Mouse (Mus musculus) liver, adult (tissue): Measurements from ENCODE around the gene Samhd1.

Experiments used
- GATA4 ChIP-seq: IDR thresholded peaks from 2 replicates; pipeline ENCODE4 v1.6.1; 2014; ENCODE audit warnings: mild to moderate bottlenecking, low read length; ENCODE audit not compliant: insufficient replicate concordance

The Samhd1 gene

DNA sequence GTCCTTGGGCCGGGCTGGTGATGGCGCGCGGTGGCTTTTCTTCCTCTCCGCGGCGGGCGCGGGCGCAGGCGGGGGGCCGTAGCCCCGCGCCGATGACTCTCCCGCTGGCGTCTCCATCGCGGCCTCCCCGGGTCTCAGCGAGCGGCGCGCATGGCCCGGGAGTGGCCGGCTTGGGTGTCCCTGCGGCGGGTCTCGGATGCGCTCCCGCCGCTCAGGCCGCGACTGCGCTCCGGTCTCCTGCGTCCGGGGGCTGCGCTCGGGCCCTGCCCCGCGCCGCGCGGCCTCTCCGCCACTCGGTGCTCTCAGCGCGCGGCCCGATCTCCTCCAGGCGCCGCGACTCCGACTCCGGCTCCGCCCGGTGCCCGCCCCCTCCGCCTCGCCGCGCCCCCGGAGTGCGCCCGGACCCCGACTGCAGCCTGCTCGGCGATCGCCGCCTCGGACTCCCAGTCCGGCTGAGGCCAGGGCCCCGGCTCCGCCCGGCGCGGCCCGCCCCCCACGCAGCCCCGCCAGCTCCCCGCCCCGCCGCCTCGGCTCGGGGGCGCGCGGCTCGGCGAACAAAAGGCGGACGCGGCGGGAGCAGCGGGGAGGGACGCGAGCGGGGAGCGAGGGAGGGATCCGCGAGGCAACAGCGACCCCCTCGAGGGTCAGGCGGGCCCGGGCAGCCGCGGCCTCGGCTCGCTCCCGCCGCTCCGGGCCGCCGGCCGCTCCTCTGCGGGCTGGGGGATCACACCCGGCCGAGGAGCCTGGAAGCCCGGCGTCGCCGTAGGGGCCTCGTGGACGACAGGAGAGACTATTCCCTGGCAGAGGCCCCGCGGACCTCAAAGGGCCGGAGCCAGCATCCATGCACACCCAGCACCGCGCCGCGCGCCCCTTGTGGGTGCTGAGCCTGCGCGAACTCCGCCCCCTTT, 56.0 kb downstream of the Samhd1 start, which contains the start of gene Soga1:
TSS of gene Soga1 (minus strand) at position 462 of the 908 bp plus-strand sequence.
- TF ChIP-seq GATA4: no peak

DNA sequence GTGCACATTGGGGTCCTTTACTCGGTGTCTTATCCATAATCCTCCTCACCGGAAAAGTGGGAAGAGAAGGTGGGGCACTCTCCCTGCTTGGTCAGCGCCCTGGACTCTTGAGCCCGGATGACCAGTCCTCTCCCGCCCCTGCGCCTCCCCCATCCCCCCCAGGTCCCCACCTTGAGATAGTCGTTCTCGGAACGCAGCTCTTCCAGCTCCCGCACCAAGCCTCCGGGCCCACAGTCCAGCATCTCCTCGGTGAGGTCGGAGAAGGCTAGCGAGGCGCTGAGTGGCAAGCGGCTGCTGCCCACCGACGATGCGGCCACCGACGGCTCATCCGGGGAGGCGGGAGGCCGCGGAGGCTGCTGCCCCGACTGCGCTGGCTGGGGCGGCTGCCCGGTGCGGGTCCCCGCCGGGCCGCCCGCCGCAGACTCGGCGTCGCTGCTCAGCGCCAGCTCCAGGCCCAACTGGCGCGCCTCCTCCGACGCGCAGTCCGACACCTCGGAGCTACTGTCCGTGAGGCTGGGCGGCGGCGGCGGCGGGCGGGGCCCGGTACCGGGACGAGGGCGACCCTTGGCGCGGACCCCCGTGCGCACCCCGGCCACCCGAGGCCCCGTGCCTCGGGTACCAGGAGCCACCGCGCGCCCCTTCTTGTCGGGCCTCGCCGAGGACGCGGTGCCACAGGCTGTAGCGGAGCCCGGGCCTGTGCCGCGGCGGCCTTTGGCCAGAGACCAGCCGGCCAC, 56.8 kb downstream of the Samhd1 start:
- no peak for TF ChIP-seq GATA4

- peak; percentile 26; the same call in 1 of the 2 replicates for TF ChIP-seq GATA4
These were observed 57.4 kb downstream of the Samhd1 start for GRCm38 (mm10) chr2:157077641-157078058.

- no peak for TF ChIP-seq GATA4
These were observed 57.9 kb downstream of the Samhd1 start for GRCm38 (mm10) chr2:157077160-157077559.

DNA sequence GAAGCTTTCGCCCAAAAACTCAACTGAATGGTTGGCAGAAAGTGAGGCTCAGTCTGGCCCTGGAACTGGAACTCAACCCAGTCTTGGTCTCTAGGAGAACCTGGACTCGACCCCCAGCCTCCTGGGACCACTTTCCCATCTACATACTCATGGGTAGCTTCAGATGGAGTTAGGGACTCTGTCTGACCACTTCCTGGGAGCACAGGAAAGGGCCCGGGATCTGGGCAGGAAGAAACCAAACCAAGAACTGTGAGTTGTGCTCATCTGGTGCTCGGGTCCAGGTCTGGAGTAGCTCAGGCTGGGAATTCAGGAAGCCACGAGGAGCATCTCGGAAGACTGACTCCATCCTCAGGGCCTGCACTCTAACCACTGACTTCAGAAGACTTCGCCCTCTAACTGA, 58.5 kb downstream of the Samhd1 start:
- TF ChIP-seq GATA4: no peak

- no peak for TF ChIP-seq GATA4
These were observed 59.4 kb downstream of the Samhd1 start for GRCm38 (mm10) chr2:157075685-157076084.

- no peak for TF ChIP-seq GATA4
These were observed 59.8 kb downstream of the Samhd1 start for GRCm38 (mm10) chr2:157075226-157075625.

DNA sequence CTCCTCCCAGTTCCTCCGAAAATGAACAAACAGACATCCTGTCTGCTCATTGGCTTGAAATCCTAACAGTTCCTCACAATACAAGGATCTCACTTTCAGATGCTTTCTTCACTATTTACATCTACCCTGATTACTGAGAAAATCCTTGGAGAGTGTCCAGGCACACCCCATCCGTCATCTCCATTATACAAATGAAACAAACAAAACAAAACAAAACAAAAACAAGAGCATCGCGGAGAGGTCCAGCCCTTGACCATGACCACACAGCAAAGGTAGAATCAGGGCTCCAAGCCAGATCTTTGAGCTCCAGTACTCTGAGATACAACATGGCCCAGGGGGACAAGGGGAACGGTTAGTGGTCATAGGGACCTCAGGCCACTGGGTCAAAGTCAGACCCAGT, 60.3 kb downstream of the Samhd1 start:
- no peak for TF ChIP-seq GATA4

DNA sequence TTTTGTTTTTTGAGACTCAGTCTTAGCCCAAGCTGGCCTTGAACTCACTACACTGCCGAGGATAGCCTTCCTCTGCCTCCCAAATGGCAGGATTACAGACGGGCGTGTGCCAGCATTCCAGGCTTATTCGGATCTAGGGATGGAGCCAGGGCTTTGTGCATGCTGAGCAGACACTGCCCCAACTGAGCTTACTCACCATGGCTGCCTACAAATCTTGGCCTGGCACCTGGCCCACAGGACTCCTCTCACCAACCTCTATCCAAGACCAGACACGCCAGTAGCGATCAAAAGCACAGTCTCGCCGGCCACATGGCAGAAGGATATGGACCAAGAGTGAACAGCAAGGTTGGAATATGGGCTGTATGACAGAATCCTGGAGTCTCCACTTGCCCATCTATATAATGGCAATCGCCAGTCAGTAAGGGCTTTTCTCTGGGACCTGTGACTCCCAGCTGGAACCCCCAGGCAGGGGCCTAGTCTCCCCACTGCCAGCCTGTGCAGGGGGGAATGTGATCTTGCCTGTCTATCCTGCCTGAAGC, 60.8 kb downstream of the Samhd1 start:
- TF ChIP-seq GATA4: no peak

- no peak for TF ChIP-seq GATA4
These were observed 61.5 kb downstream of the Samhd1 start for GRCm38 (mm10) chr2:157073378-157074052.

- TF ChIP-seq GATA4: no peak
These were observed 62.6 kb downstream of the Samhd1 start for GRCm38 (mm10) chr2:157072316-157072990.

DNA sequence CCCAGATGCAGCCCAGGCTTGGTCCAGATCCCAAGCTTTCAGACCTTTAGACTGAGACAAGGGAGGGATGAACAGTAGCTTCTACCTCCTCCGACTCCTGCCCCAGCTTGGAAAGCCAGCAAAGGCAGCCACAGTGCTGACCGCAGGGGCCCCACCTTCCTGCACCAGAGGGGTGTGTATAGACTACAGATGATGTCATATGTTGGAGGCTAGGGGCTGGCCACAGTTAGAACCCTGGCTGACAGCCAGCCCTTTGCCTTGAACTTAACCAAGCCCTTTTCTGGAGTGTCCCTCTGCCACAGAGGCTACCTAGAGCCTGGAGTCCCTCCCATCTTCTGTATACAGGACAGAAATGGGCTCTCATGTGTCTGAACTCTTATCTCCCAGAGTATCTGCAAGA, 63.5 kb downstream of the Samhd1 start:
- TF ChIP-seq GATA4: no peak

DNA sequence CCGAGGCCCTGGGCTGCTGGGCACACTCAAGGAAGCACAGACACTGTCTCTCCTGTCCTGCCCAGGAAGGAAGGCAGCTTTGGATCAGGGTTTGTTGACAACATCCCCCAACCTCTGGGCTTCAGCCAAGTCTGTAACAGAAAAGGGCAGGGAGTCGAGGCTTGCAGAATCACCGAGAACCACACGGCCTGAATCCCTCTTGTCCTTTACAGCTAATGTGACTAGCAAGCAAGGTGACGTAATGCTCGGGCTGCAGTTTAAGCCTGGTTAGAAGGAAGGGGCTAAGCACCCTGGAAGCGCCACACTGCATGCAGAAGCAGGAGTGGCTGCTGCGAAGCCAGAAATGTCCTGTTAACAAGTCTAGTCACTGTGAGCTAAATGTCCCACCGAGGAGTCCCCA, 64.7 kb downstream of the Samhd1 start:
- no peak for TF ChIP-seq GATA4

DNA sequence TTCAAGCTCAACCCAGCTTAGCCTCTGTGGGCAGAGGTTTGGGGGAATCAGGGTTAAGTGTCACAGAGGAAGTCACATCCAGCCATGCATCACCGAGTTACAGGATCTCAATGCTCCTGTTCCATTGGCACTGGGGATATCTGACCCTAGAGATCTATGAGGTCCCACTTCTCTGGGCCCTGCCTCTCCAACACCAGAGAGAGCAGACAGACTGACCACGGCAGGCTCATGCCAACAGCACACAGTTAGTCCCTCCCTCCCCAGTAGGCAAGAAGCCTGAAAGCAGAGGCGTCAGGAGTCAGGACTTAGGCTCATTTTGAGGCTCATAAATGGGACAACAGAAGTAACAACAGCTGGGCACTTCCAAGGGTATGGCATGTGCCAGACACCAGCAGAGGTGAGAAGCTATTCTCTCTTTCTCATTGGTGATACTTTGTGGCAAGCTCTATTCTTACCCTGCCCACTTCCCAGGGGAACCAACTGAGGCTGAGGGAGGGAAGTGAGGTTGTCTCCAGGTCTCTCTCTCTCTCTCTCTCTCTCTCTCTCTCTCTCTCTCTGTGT, 65.2 kb downstream of the Samhd1 start:
- TF ChIP-seq GATA4: no peak
